Mouse (Mus musculus) left cerebral cortex, postnatal 14 days (tissue): ENCODE data around the gene Pcmt1. TPM values are rescaled to one million over a fixed set of nuclear protein-coding genes. Genes with fewer than 3 reads are reported as not detected.

ENCODE experiments used
- DNase-seq, 2 experiments: peaks; one replicate each; pipeline ENCODE4 v3.0.0; 2021 to 2022; ENCODE audit warnings: low spot score in 2 of 2, mixed read lengths in 1 of 2
- intact Hi-C: fragments of 180-260 bp; cut with DNase I; formaldehyde crosslinking; loops from one replicate; pipeline ENCODE4 v1.15.1; 2025
- total RNA-seq, 2 experiments: library from RNA; stranded (reverse); gene quantifications; 2 replicates each; pipeline ENCODE4 v1.2.3; 2021

Gene Pcmt1
- total RNA-seq, 2 experiments from 2014 or later, result 163 to 166 TPM

- DNase-seq, result no peak
- intact Hi-C loops, result no loop called here
Measured at GRCm38 (mm10) chr10:7598177-7598576, 82.8 kb downstream of the Pcmt1 start.

GRCm38 (mm10) chr10:7596251-7596650 is 84.7 kb downstream of the Pcmt1 start:
- DNase-seq, result no peak
- intact Hi-C loops, result no loop called here

GRCm38 (mm10) chr10:7594797-7595196 is 86.1 kb downstream of the Pcmt1 start:
- no peak for DNase-seq
- intact Hi-C loops, result no loop called here

- no peak for DNase-seq
- intact Hi-C loops, result no loop called here
Measured at GRCm38 (mm10) chr10:7590792-7591191, 90.1 kb downstream of the Pcmt1 start.

GRCm38 (mm10) chr10:7590234-7590689 is 90.7 kb downstream of the Pcmt1 start:
- peak in 1 of 2 experiments; percentile 28 for DNase-seq
- intact Hi-C loops, result no loop called here

DNA sequence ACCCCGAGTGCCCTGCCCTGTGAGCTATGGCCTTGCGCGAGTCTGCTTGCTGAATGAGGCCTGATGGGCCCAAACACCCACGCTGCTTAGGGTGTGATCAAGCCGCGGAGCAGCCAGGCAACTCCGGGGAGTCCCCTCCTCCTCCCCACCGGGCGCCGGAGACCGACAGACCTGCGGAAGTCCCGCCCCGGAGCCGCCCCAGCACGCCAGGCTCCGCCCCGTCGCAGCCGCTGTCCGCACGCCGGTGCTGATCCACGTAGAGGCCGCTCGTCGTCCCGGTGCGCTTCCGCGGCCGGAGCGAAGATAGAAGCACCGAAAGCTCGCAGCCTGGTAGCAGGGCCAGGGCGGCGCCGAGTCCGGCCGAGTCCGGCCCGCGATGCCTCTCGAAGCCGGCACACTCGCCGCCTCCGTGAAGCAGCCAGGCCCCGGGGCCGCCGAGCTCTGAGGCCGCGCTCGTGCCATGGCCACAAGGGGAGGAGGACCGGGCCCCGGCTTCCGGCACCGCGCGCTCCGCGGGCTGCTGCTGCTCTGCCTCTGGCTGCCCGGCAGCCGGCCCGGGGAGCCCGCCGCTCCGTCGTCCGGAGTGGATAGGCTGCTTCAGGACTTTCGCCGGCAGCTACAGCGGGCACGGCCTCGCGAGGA is 91.2 kb downstream of the Pcmt1 start, which contains the start of gene Lrp11:
Gene Lrp11 (plus strand): TSS at position 209 of the 642 bp plus-strand sequence.
- intact Hi-C loops, result no loop called here
- peak; percentile 63 to 84 for DNase-seq

DNA sequence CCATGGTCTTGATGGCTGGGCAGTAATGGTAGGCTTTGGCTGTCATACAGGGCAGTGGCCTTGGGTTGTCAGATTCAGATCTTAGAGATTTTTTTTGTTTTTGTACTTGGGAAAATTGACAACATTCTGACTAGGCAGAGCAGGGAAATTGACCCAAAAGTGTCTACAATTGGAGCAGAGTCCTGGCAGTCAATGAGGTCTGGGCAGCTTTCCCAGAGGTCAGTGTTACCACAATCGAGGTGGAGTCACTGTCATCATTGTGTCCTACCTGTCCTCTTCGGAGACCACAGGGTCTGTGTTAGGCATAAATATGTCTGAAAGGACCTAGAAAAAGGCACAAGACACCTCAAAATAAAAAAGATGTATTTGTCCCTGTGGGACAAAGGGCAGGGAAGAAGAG is 94.2 kb downstream of the Pcmt1 start:
- DNase-seq, result no peak
- intact Hi-C loops, result no loop called here

DNA sequence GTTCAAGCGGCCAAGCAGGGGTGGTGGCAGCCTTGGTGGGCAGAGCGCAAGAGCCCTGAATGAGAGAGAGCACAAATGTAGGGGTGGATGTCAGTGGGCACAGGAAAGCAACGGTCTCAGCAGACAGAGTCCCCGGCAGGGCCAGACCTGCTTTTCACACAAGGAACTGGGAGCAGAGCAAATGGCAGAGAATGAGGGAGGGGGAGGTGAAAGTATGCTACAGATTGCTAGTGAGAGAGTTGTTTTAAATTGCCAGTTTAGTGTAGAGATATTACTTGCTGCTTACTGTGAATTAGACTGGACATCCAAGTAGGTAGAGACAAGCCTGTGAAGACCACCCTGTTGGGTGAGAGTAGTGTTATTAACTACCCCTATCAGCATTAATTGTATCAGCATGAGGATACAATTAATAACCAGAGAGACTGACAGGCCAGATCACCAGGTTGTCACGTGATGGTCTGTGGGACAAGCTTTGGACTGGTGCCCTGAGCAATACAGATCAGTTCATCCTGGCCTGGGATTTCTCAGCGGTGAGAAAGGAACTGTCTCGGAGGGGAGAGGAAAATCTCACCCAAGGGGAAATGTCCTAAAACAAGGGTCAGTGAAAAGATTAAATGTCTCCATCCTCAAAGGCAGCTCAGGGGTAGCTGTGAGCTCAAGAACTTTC is 97.9 kb downstream of the Pcmt1 start:
- no peak for DNase-seq
- intact Hi-C loops, result no loop called here

GRCm38 (mm10) chr10:7582157-7582890 is 98.6 kb downstream of the Pcmt1 start:
- intact Hi-C loops, result no loop called here
- DNase-seq, result no peak

DNA sequence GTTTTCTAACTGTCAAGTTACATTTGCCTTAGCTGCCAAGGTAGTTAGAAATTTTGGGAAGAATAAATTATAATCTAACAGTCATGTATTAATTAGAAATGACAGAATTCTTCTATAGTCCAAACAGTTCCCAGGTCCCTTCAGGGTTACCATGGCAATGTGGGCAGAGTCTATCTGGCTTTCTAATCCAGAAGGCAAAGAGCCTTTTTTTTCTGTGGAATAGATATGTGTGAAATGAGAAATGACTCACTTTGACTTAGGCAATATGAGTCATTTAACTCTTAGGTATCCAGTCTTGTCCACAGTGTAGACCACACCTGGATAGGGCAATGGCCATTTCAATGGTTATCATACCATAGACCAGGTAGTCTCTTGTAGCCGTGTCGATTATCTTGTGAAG is 99.5 kb downstream of the Pcmt1 start:
- intact Hi-C loops, result no loop called here
- DNase-seq, result no peak

Other genes with a start within 250 kb of the Pcmt1 start
- gene Ulbp1, start 207.5 kb downstream of the Pcmt1 start, total RNA-seq, result under 1 TPM; 0.35 to 0.63 TPM
- gene Lrp11, start 91.3 kb downstream of the Pcmt1 start, total RNA-seq, result 100 to 1,000 TPM; 133 to 139 TPM
- 1 to 10 TPM; 5.1 to 5.8 TPM for gene Nup43, start 13.6 kb downstream of the Pcmt1 start, total RNA-seq
- 10 to 100 TPM; 41.9 TPM for gene Lats1, start 78 bp upstream of the Pcmt1 start, total RNA-seq
- 10 to 100 TPM; 11.0 to 14.4 TPM for gene Katna1, start 44.9 kb upstream of the Pcmt1 start, total RNA-seq
- gene Ginm1, start 111.7 kb upstream of the Pcmt1 start, total RNA-seq, result 10 to 100 TPM; 19.2 to 21.2 TPM
- 10 to 100 TPM; 33.4 to 33.9 TPM for gene Ppil4, start 111.8 kb upstream of the Pcmt1 start, total RNA-seq
- gene Zc3h12d, start 151.3 kb upstream of the Pcmt1 start, total RNA-seq, result under 1 TPM; 0.15 to 0.20 TPM